Mouse (Mus musculus) testis, adult 2 months (tissue): ENCODE data around the gene Mrpl42.

Experiments
- CTCF ChIP-seq: fragments of 200-500 bp; IDR thresholded peaks from 2 replicates; pipeline ENCODE4 v1.5.1; 2012; ENCODE audit warnings: low read depth, mild to moderate bottlenecking, inconsistent platforms, low read length, moderate library complexity; ENCODE audit not compliant: control insufficient read depth, insufficient read depth, insufficient replicate concordance
- POLR2A ChIP-seq: fragments of 200-500 bp; IDR thresholded peaks from 2 replicates; pipeline ENCODE4 v1.6.1; 2012; ENCODE audit warnings: low read depth, mild to moderate bottlenecking, inconsistent platforms, low read length, moderate library complexity; ENCODE audit not compliant: control insufficient read depth

GRCm38 (mm10) chr10:95501033-95501432, 707 bp downstream of the Mrpl42 start:
- TF ChIP-seq CTCF (no peak), POLR2A (no peak)
